Mouse (Mus musculus): ENCODE measurements around the gene Ap3s2. TPM values are rescaled to one million over a fixed set of nuclear protein-coding genes. Genes with fewer than 3 reads are reported as not detected.

Ap3s2 gene
- polyA plus RNA-seq, 1 experiment, result 14.3 TPM

GRCm38 (mm10) chr7:79914556-79914955 lies 5.9 kb downstream of the Ap3s2 start:
- H3ac ChIP-seq (ENCODE audit: control insufficient read depth, insufficient read length, low read depth), result no peak overlapping the region
- H3K4me3 ChIP-seq (ENCODE audit: insufficient read depth, poor library complexity, severe bottlenecking), result no peak overlapping the region
- H3K79me3 ChIP-seq (ENCODE audit: low read depth), result no peaks in the 10 kb centered on the region
- TF ChIP-seq MYOD1 (IDR thresholded peaks at IDR 0.05; ENCODE audit: control insufficient read depth, insufficient read length, low read depth), result no peak
- TF ChIP-seq CTCF (IDR thresholded peaks at IDR 0.05; ENCODE audit: control insufficient read depth, insufficient read depth, insufficient read length), result peak; percentile 1
- H3K36me3 ChIP-seq (ENCODE audit: control insufficient read depth, insufficient read depth), result peaks cover 24% of the 10 kb centered on the region
- peaks cover 14% of the 10 kb centered on the region for H3K79me2 ChIP-seq (ENCODE audit: control insufficient read depth, insufficient read depth)
- no peaks in the 10 kb centered on the region for H3K27me3 ChIP-seq (ENCODE audit: control insufficient read depth, insufficient read depth, insufficient read length)

- H3K36me3 ChIP-seq (ENCODE audit: control insufficient read depth, insufficient read depth), result peaks cover 15% of the 10 kb centered on the region
These were observed 13.1 kb downstream of the Ap3s2 start for GRCm38 (mm10) chr7:79907356-79907755.

GRCm38 (mm10) chr7:79906914-79907313 lies 13.5 kb downstream of the Ap3s2 start:
- Histone ChIP-seq H3ac (ENCODE audit: control insufficient read depth, insufficient read length, low read depth) (no peak overlapping the region), H3K36me3 (ENCODE audit: control insufficient read depth, insufficient read depth) (peaks cover 15% of the 10 kb centered on the region), H3K79me2 (ENCODE audit: control insufficient read depth, insufficient read depth) (no peaks in the 10 kb centered on the region), H3K4me3 (ENCODE audit: insufficient read depth, poor library complexity, severe bottlenecking) (no peak overlapping the region), H3K27me3 (ENCODE audit: control insufficient read depth, insufficient read depth, insufficient read length) (no peaks in the 10 kb centered on the region), H3K79me3 (ENCODE audit: low read depth) (no peaks in the 10 kb centered on the region)
- TF ChIP-seq MYOG (IDR thresholded peaks at IDR 0.05; ENCODE audit: control insufficient read depth, extremely low read depth, insufficient read length), result no peak
- no peak for TF ChIP-seq MYOD1 (IDR thresholded peaks at IDR 0.05; ENCODE audit: control insufficient read depth, insufficient read length, low read depth)
- TF ChIP-seq FOSL1 (IDR thresholded peaks at IDR 0.05; ENCODE audit: insufficient read depth, low read length, poor library complexity, severe bottlenecking), result no peak
- no peak for TF ChIP-seq CEBPB (IDR thresholded peaks at IDR 0.05; ENCODE audit: low read depth)
- no peak for TF ChIP-seq MAX (IDR thresholded peaks at IDR 0.05)
- no peak for TF ChIP-seq CTCF (IDR thresholded peaks at IDR 0.05; ENCODE audit: control insufficient read depth, insufficient read depth, insufficient read length)
- TF ChIP-seq USF1 (IDR thresholded peaks at IDR 0.05; ENCODE audit: low read depth), result no peak

More at GRCm38 (mm10) chr7:79907356-79907755, 13.1 kb downstream of the Ap3s2 start:
- TF ChIP-seq CEBPB (IDR thresholded peaks at IDR 0.05; ENCODE audit: low read depth) (no peak), USF1 (IDR thresholded peaks at IDR 0.05; ENCODE audit: low read depth) (no peak), CTCF (IDR thresholded peaks at IDR 0.05; ENCODE audit: control insufficient read depth, insufficient read depth, insufficient read length) (no peak), MYOG (IDR thresholded peaks at IDR 0.05; ENCODE audit: control insufficient read depth, extremely low read depth, insufficient read length) (no peak), MAX (IDR thresholded peaks at IDR 0.05) (no peak), FOSL1 (IDR thresholded peaks at IDR 0.05; ENCODE audit: insufficient read depth, low read length, poor library complexity, severe bottlenecking) (no peak), MYOD1 (IDR thresholded peaks at IDR 0.05; ENCODE audit: control insufficient read depth, insufficient read length, low read depth) (no peak)
- Histone ChIP-seq H3ac (ENCODE audit: control insufficient read depth, insufficient read length, low read depth) (no peak overlapping the region), H3K27me3 (ENCODE audit: control insufficient read depth, insufficient read depth, insufficient read length) (no peaks in the 10 kb centered on the region), H3K79me3 (ENCODE audit: low read depth) (no peaks in the 10 kb centered on the region), H3K79me2 (ENCODE audit: control insufficient read depth, insufficient read depth) (no peaks in the 10 kb centered on the region), H3K4me3 (ENCODE audit: insufficient read depth, poor library complexity, severe bottlenecking) (no peak overlapping the region)

- Histone ChIP-seq H3K36me3 (ENCODE audit: control insufficient read depth, insufficient read depth) (peaks cover 12% of the 10 kb centered on the region), H3K4me3 (ENCODE audit: insufficient read depth, poor library complexity, severe bottlenecking) (no peak overlapping the region), H3K79me2 (ENCODE audit: control insufficient read depth, insufficient read depth) (no peaks in the 10 kb centered on the region)
These were observed 15.3 kb downstream of the Ap3s2 start for GRCm38 (mm10) chr7:79905193-79905592.

GRCm38 (mm10) chr7:79903160-79903792 lies 17.2 kb downstream of the Ap3s2 start:
- Histone ChIP-seq H3K27me3 (ENCODE audit: control insufficient read depth, insufficient read depth, insufficient read length) (no peaks in the 10 kb centered on the region), H3K79me2 (ENCODE audit: control insufficient read depth, insufficient read depth) (no peaks in the 10 kb centered on the region), H3K79me3 (ENCODE audit: low read depth) (no peaks in the 10 kb centered on the region), H3K4me3 (ENCODE audit: insufficient read depth, poor library complexity, severe bottlenecking) (no peak overlapping the region), H3ac (ENCODE audit: control insufficient read depth, insufficient read length, low read depth) (no peak overlapping the region), H3K36me3 (ENCODE audit: control insufficient read depth, insufficient read depth) (peaks cover 4% of the 10 kb centered on the region)
- TF ChIP-seq MYOD1 (IDR thresholded peaks at IDR 0.05; ENCODE audit: control insufficient read depth, insufficient read length, low read depth) (no peak), MAX (IDR thresholded peaks at IDR 0.05) (no peak), CEBPB (IDR thresholded peaks at IDR 0.05; ENCODE audit: low read depth) (no peak), FOSL1 (IDR thresholded peaks at IDR 0.05; ENCODE audit: insufficient read depth, low read length, poor library complexity, severe bottlenecking) (no peak), USF1 (IDR thresholded peaks at IDR 0.05; ENCODE audit: low read depth) (no peak), CTCF (IDR thresholded peaks at IDR 0.05; ENCODE audit: control insufficient read depth, insufficient read depth, insufficient read length) (no peak), MYOG (IDR thresholded peaks at IDR 0.05; ENCODE audit: control insufficient read depth, extremely low read depth, insufficient read length) (no peak)

More at GRCm38 (mm10) chr7:79905193-79905592, 15.3 kb downstream of the Ap3s2 start:
- TF ChIP-seq MAX (IDR thresholded peaks at IDR 0.05), result no peak
- no peak for TF ChIP-seq MYOG (IDR thresholded peaks at IDR 0.05; ENCODE audit: control insufficient read depth, extremely low read depth, insufficient read length)
- no peak for TF ChIP-seq CTCF (IDR thresholded peaks at IDR 0.05; ENCODE audit: control insufficient read depth, insufficient read depth, insufficient read length)
- TF ChIP-seq MYOD1 (IDR thresholded peaks at IDR 0.05; ENCODE audit: control insufficient read depth, insufficient read length, low read depth), result no peak
- H3K27me3 ChIP-seq (ENCODE audit: control insufficient read depth, insufficient read depth, insufficient read length), result no peaks in the 10 kb centered on the region
- H3ac ChIP-seq (ENCODE audit: control insufficient read depth, insufficient read length, low read depth), result no peak overlapping the region
- no peaks in the 10 kb centered on the region for H3K79me3 ChIP-seq (ENCODE audit: low read depth)

- no peak for TF ChIP-seq CTCF (IDR thresholded peaks at IDR 0.05; ENCODE audit: control insufficient read depth, insufficient read depth, insufficient read length)
- no peak for TF ChIP-seq USF1 (IDR thresholded peaks at IDR 0.05; ENCODE audit: low read depth)
- TF ChIP-seq CEBPB (IDR thresholded peaks at IDR 0.05; ENCODE audit: low read depth), result no peak
- no peak for TF ChIP-seq MYOG (IDR thresholded peaks at IDR 0.05; ENCODE audit: control insufficient read depth, extremely low read depth, insufficient read length)
- no peak for TF ChIP-seq MAX (IDR thresholded peaks at IDR 0.05)
- no peak for TF ChIP-seq MYOD1 (IDR thresholded peaks at IDR 0.05; ENCODE audit: control insufficient read depth, insufficient read length, low read depth)
- TF ChIP-seq FOSL1 (IDR thresholded peaks at IDR 0.05; ENCODE audit: insufficient read depth, low read length, poor library complexity, severe bottlenecking), result no peak
- H3K4me3 ChIP-seq (ENCODE audit: insufficient read depth, poor library complexity, severe bottlenecking), result no peak overlapping the region
- no peaks in the 10 kb centered on the region for H3K79me3 ChIP-seq (ENCODE audit: low read depth)
- H3K27me3 ChIP-seq (ENCODE audit: control insufficient read depth, insufficient read depth, insufficient read length), result no peaks in the 10 kb centered on the region
- H3ac ChIP-seq (ENCODE audit: control insufficient read depth, insufficient read length, low read depth), result no peak overlapping the region
- H3K79me2 ChIP-seq (ENCODE audit: control insufficient read depth, insufficient read depth), result no peaks in the 10 kb centered on the region
- no peaks in the 10 kb centered on the region for H3K36me3 ChIP-seq (ENCODE audit: control insufficient read depth, insufficient read depth)
These were observed 19.7 kb downstream of the Ap3s2 start for GRCm38 (mm10) chr7:79900753-79901152.
